Mouse (Mus musculus) liver, postnatal 0 days (tissue): Measurements from ENCODE around the gene Tpst1.

Experiments used
- CTCF ChIP-seq: sonication (generic); IDR thresholded peaks from 2 replicates; pipeline ENCODE4 v1.5.1; 2016; ENCODE audit warnings: antibody characterized with exemption, low read depth
- EP300 ChIP-seq: IDR thresholded peaks from 2 replicates; pipeline ENCODE4 v1.6.1; 2016; ENCODE audit warnings: antibody characterized with exemption, low read depth, mild to moderate bottlenecking

DNA sequence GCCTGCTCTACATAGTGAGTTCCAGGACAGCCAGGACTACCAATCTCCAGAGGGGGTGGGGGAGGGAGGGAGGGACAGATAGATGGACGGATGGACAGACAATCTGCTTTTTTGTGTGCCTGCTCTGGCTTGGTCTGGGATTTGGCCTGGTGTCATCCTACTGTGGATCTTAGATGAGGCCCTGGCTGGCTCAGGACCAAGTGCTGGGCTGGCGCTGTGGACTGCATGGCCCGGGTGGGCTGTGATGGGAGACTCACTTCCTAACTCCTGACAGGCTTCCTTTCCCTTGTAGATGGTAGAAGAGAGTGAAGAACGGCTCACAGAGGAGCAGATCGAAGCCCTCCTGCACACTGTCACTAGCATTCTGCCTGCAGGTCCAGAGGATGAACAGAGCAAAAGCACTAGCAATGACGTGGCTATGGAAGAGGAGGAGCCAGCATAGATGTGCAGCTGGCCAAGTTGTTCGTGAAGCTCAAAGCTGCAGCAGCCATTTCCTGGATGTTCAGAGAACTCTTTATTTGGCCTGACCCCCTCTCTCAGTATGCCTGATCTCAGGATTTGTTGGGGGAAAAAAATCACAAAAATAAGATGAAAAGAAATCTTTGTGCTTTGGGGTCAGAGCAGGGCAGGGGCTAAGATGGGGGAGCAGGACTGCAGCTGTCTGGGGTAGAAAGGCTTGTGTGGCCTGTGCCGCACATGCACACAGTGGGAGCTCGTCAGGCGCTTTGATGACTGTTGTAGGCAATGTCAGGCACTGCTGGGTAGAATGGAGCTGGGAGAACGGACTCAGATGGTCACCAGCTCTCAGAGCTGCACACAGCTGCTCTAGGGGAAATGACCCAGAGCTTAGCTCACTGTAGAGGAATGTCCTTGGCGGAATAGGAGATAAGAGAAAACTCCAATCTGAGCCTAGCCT is 13.5 kb upstream of the Tpst1 start:
- TF ChIP-seq CTCF = no peak
- TF ChIP-seq EP300 = no peak
